Mouse (Mus musculus) cerebellum, adult 2 months (tissue): ENCODE data around the gene Cyp4f39.

Experiments
- CTCF ChIP-seq: fragments of 200-500 bp; IDR thresholded peaks from 2 replicates; pipeline ENCODE4 v1.5.1; 2011; ENCODE audit warnings: low read depth, mild to moderate bottlenecking, control low read depth, low read length, moderate library complexity, borderline replicate concordance; ENCODE audit not compliant: insufficient read depth
- POLR2A ChIP-seq: fragments of 200-500 bp; IDR thresholded peaks from 2 replicates; pipeline ENCODE4 v1.6.1; 2011; ENCODE audit warnings: low read length, control low read depth, borderline replicate concordance; ENCODE audit not compliant: insufficient read depth

GRCm38 (mm10) chr17:32454997-32455396 lies 2.5 kb downstream of the Cyp4f39 start:
- TF ChIP-seq POLR2A: no peak
- TF ChIP-seq CTCF: no peak
